Mouse (Mus musculus) thymus, postnatal 10 days (tissue): ENCODE measurements at regions not wholly inside any gene's neighbourhood (a gene's known extent, or its start where the extent isn't known, plus 50 kb on each side); places are given as distances from the start of the nearest gene placed in this dataset.

Experiments
- DNase-seq, 2 experiments: peaks; one replicate each; pipeline ENCODE4 v3.0.0; 2021; ENCODE audit warnings: low spot score in 2 of 2

DNA sequence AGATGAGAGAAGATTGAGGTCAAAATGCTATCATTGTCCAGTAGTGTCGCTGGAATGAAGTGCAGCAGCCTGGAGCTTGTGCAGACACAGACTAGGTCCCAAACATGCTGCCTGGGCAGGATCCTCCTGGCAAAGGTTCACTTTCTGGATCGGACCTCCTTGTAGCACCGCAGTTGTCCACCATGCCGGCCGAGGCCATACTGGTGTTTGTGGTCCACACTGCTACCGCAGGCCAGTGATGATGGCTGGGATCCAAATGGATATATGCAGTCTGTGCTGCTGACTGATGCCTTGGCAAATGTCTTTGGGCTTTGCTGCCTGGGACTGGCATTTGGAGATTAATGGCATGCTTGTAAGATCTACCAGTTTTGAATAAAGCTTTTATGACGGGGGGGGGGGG, 174.5 kb upstream of the Tas2r134 start:
- DNase-seq, result no peak

DNA sequence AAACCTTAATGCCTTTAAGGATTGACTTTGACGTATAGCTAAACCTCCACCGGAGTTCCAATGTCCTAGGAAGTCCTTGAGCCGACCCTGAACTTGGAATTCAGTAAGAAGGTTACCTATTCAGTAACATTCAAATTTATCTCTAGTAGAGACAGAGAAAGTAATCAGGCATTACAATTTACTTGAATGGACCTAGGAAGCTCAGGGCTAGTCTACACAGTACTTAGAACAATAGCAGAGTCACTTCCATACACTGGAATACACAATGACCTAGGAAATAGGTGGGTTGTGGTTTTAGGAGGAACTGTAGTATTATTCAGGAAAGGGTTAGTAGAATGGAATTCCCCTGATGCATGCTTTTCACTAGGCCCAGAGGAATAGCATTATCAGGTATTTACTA, 179.2 kb upstream of the Tas2r134 start:
- no peak for DNase-seq

DNA sequence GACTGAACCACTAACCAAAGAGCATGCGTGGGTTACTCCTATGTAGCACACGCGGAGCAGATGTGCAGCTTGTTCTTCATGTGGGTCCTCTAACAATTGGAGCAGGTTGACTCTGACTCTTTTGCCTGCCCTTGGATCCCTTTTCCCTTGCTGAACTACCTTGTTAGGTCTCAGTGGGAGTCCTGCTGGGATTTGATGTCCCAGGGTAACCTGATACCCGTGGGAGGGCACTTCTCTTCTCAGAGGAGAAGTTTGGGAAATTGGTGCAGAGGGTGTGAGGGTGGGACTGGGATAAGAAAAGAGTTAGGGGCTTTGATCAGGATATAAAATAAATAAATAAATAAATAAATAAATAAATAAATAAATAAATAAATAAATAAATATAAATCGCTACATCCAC, 179.7 kb upstream of the Tas2r134 start:
- no peak for DNase-seq

DNA sequence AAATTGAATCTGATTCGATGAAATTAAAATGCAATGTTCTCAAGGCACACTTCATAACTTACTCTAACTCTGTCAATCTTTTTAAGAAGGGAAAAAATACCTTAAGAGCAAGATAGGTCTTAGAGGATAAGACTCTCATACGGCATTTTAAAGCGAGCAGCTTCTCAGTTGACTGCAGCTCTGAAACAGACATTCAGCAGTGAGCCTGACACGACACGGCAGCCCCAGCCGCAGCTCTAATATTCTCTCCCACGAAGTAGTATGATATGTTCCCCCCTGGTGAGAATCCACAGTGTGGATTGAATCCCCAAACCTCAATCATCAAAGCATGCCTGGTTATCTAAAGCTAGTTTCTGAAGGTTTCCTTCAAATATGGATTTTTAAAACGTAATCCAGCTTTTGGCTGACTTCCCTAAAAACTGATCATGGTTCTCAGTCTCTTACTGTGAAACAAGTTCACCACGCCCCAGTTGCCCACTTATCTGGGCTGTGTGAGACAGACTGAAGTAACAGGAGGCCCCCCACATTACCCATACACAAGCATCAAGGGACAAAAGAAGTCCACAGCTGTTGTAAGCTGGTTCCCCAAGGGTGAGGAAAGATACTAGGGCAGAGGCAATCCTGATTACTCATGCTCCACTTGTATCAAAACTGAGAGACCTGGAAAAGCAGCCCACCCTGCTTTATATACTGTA, 182.8 kb upstream of the Tas2r134 start:
- no peak for DNase-seq

DNA sequence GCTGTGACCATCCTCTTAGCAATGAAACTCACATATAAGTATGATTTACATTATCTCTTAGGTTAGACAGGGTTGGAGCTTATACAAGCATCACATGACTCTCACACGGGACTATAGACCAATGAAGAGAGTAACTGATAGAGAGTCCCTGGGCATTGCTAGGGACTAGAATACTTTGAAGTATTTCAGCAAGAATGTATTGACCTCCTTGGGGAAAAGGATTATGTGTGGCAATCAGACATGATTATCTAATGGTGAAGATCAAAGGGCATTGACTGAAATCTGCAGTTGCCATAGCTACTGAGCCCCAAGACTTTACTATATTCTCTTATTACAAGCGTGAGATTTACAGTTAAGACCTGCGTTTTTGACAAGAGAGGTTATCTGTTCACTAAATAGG, 183.4 kb upstream of the Tas2r134 start:
- DNase-seq, result no peak

DNA sequence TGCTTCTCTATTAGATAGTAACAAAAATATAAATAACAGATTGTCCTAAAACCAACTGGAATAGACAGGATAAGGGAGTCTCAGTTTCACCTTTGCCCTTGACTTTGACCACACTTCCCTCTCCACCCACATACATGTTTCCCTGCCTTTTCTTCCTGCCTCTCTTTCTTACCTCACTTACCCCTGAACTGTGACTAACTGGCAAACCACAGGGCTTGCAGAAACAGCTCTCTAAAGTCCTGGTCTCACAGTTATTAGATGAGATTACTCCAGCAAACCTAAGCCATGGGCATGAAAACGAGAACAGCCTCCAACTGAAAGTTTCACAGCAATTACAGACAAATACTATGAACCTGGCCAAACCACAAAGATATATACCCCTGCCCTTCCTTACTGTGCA, 188.3 kb upstream of the Tas2r134 start:
- DNase-seq, result no peak

DNA sequence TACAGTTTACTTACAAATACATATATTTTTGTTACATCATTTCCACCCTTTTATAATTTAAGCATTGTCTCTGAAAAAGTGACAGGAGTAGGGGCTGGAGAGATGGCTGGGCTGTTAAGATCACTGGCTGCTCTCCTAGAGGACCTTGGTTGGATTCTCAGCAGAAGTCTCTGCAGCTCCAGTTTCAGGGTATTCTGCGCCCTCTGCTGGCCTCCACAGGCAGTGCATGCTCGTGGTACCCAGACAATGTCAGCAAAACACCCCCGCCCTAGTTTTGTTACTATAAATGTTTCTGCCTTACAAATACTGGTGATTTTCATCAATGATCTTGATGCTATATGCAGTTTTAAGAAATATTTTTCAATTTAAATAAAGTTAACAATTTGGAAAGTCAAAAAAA, 190.7 kb upstream of the Tas2r134 start:
- DNase-seq, result peak; percentile 25 to 62

DNA sequence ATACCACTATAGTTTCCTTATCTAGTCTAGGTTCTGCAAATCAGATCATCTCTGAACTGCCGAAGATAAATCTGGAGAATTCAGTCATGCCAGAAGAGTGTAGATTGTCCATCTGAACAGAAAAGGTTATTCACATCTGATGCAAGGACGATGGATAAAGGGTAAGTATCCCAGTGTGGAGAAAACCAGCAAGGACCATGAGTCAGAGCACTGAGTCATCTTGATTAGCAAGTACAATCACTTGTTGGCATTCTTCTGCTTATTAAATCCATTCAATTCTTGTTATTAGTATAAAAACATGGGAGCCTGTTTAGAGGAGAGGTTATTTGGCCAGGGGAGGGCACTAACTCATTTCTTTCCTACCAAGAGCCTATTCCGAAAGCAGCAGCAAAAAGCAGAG, 195.7 kb upstream of the Tas2r134 start:
- DNase-seq, result no peak

DNA sequence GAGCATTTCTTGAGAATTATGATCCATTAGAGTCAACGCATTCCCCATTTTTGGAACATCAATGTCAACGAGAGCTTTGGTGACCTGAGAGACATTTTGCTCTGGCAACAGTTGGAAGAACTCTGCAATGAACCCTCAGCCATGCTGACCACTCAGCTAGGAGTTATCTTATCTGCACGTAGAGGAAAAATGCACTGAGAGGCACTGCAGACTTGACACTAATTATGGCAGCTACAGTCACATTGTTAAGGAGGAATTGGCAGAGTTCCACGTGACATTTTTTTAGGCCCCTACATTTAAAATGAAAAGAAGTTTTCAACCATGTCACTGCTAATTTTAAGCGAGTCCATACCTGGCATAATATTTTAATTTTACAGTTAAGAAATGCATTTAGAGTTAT, 197.6 kb upstream of the Tas2r134 start:
- DNase-seq, result no peak

DNA sequence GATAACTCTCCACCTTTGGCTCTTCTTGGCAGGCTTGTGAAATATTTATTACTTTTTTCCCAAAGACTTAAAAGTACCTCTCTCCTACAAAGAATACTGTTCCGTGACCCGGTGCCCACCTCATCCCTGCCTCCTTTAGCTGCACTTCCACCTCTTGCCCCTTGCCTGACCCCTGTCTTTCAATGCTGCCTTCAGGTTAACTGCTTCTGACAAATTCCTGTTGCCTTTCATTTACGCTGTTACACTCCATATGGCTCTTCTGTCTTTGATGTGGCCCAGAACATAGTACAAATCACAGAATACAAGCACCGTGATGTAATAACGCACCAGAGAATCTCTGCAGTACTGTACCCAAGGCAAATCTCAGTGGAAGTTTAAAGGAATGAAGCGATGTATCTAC, 204.9 kb upstream of the Tas2r134 start:
- DNase-seq, result no peak

DNA sequence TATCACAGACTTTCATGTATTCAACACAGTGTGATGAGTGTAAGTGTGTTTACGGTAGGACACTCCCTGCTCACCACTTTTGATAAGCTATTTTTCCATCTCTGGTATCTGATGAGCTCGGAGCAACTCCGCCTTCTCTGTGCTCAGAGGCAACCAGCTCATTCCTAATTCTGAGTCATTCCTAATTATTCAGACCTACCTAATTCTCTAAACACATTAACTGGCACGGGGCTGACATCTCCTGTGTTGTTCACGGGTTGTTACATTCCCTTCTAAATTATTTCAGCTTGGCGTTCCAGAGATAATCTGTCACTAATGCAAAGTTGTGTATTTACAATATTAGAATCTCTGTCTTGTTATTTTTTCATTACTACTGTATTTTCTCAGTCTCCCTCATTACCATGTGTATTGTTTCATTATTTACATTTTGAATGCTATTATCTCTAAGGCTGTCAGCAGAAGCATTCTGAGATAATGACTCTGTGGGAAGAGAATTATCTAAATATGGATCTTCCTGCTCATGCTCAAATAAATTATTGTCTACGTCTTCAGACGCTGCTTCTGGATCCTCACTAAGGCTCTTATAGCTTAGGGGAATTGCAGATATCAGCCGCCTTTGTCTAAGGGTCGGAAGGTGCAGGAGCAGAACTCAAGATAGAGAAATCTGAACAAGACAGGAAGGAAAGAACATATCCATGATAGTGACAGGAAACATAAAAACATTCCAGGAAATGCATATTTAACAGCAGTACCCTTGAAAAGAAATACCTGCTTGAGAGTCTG, 209.2 kb upstream of the Tas2r134 start:
- no peak for DNase-seq

DNA sequence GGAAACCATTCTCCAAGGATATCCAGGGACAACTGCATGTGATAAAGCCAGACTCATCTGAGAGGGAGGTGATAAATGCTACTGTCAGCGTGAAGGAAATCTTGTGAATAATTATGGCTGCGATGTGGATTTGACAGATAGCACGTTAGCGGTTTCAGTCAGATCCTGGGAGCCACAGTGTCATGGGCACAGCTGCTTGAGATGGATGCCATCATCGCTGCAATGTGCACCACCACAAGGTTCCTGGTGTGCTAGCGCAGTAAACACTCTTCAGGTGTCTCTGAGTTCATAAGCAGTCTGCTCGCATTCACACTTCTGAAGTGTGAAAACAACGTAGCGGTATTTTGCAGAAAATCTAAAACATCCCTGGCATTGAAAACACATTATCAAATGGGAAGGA, 238.9 kb upstream of the Tas2r134 start:
- no peak for DNase-seq

DNA sequence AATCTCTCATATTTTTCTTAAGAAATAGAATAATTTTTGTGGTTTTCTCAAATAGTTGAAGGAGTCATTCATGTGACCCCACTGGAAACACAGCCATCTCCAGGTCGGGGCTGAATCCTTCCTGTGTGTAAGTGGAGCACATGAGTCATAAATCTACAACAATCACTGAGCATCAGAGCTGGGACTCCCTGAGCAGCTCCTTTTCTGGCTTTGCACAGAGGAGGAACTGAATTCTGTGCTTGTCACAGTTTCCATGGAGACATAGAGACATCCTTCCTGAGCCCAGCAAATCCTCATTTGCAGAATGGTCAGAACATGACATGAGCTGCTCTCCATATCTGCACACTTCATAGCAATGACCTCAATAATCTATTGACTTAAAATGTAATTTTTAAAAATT, 238.2 kb upstream of the Rnd3 start:
- no peak for DNase-seq

DNA sequence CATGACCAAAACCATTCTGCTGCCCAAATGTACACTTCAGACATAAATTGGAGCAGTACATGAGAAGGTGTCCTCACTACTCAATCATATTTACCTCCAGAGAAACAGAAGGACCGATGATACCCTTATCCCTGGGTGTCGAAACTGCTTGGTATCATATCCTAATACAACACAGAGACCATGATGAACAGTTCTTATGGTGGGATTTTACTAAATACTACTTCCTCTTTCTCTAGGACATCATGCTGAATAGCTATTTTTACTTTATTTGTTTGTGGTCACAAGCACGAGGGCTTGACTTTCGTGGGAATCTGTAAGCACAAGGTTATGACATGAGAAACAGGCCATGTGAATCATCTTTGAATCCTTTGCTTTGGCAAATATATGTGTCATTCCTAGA, 227.7 kb upstream of the Rnd3 start:
- DNase-seq, result no peak

DNA sequence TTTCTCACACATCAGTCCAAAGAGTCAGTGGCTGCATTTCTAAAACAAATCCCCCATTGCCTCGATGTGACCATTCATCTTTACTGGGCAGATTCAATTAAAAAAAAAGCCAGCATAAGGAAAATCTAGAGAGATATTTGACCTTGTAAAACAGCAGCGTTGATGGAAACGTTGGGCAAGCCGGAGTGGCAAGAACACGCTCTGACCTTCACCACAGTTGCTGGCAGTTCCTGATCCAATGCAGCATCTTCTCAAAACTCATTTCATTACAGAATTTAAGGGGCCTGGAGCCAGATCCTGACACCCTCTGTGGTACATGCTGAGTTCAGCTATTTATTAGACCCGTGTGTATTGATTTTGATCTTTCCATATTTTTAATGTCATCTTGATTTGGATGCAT, 225.7 kb upstream of the Rnd3 start:
- no peak for DNase-seq

DNA sequence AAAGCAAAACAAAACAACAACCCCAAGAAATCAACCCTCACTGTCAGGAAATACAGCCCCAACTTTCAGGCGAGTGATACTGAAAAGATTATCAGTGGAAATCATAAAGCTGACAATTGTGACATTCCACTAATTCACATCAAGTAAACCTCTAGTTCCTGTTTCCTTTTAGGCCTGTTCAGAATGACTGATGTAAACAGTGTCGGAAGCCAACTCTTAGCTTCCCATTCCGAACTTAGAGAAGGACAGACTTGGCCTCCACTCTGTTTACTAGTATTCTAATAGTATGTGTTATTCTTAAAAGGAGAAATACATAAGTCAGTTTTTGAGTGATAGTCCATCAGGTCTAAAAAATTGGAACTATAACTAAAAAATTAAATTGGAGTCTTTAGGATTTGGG, 223.9 kb upstream of the Rnd3 start:
- no peak for DNase-seq

DNA sequence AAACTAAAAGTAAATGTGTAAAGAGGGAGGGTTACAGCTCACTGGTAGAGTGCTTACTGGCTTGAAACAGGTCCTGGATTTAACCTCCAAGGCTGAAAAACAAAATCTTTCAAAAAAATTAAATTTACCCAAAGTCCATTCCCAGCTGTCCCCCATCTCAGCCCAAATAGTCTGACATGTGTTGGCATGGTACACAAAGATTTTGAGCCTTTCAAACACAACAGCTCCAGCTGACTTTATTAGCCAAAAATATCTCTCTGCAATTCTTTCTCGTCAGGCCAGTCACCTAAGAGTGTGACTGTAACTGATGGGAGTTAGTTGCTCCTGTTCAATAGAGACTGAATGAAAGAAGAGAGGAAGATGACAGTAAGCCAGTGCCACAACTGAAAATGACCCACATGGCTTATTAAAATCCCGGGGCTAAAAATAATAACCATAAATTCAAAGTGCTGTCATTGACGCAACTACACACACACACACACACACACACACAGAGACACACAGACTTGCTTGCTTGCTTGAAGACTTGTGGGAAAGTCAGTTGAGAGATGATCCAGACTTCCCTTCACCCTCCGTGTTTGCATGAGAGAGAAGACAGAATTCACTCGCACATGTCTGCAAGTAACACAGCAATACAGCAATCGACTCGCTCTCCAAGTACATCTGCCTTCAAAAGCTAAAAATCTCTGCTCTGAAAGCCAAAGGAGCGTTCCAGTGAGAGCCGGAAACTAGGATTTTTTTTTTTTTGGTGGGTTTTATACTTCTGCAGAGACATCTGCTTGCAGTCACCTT, 214.1 kb upstream of the Rnd3 start:
- DNase-seq, result no peak

DNA sequence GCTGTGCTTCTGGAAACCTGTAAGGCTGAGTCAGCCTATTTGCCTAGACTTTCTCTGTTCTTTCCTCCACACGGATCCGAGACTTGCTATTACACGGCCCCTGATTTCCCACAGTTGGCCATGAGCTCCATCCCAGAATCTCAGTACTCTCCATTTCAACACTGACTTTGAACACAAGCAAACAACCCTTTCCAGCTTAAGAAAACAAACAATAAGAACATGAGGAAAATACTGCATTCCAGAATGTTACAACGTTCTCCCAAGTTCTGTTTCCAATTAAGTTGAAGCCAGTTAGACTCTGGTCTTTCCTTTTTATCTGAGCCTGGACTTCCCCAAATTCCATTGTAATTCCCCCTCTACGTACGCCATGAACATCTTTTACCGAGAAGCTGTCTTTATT, 206.4 kb upstream of the Rnd3 start:
- DNase-seq, result no peak

DNA sequence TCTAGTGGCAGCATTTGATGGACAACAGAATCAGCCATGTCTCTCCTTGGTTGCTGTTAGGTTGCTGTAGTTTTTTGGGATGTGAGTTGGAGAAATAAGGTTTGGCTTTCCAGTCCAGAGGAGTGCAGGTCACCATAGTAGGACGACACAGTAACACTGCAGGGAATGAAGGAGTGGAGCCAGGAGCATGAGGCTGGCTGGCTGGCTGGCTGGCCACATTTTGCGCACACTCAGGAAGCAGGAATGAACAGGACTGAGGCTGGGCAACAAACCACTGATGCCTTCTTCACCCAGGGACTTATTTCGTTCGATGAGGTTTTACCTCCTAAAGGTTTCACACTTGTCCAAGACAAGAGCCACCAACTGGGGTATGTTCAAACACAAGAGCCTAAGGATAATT, 205.9 kb upstream of the Rnd3 start:
- no peak for DNase-seq

DNA sequence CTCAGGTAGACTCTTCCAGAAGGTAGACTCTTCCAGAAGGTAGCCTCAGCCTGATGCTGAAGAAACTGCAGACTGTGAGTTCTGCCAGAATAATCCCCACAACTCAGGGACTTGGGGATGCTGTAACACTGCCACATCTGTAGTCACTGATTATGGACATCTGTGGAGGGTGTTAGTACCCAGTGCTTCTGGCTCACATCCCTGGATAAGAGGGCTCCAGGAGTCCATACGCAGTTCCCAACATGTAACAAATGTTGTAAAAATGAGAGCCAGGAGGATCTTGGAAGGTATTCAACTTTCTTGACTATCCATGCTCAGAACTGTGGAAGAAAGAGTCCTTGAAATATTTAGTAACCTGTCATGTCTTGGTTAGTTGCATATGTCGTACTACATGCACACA, 200.7 kb upstream of the Rnd3 start:
- DNase-seq, result no peak

DNA sequence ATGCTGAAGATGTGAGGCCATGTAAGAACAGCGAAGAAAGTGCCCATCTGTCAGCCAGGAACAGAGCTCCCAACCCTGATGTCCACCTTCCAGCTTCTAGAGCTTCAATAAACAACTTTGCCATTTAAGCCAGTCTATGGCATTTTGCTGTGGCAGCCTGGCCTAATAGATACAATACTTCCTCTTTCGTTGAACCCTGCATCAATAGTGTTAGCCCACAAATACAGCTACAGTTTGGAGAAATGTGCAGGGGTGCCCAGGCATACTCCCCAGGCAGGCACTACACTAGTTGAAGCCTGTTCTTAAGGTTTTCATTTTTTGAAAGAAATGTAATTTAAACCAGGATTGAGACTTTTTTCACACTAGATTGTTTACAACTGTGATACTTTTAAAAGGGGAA, 199.9 kb upstream of the Rnd3 start:
- DNase-seq, result no peak

DNA sequence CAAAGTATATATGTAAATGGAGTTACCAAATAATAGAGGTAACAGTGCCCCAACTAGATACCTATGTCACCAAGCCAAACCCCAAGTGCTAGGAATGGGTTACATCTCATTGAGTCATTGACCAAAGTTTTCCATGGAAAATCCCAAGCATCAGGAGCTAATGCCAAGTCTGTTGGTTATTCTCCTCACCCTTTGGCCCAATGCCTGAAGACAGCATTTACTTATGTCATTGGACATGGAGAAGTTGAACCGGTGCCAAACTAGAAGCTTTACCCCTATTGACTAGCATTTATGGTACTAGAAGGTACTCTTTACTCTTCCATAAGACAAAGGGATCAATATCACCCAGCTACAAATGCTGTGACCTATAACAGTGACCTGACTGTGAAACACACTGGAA, 198.2 kb upstream of the Rnd3 start:
- DNase-seq, result no peak

DNA sequence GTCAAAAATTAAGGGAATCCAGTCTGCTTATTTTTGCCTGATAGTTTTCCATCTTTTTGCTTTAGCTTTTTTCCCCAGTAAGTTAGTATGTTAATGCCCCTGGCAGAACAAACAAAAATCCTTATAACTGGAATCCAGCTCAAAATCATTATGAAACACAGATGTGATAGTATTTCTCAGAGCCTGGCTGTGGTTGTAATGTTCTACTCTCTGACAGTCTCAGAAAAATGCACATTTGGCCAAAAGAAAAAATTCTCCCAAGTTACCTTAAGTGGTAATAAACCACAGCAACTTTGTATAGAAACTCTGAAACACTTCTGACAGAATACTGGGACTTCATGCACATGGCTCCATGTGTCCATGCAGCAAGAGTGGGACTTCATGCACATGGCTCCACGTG, 193.5 kb upstream of the Rnd3 start:
- DNase-seq, result no peak
